Mouse (Mus musculus) adrenal gland, postnatal 0 days (tissue): Measurements from ENCODE around the gene Olfr1290. TPM values are rescaled to one million over a fixed set of nuclear protein-coding genes. Genes with fewer than 3 reads are reported as not detected.

ENCODE experiments used
- polyA plus RNA-seq: library from polyadenylated mRNA; unstranded; fragments of >200 nt; fragmentation: Nextera tagmentation; extraction: Ambion mirVana; gene quantifications from 2 replicates; pipeline ENCODE4 v1.2.1, GENCODE M21; 2015

Olfr1290 gene
- polyA plus RNA-seq: not detected in 2 replicates

DNA sequence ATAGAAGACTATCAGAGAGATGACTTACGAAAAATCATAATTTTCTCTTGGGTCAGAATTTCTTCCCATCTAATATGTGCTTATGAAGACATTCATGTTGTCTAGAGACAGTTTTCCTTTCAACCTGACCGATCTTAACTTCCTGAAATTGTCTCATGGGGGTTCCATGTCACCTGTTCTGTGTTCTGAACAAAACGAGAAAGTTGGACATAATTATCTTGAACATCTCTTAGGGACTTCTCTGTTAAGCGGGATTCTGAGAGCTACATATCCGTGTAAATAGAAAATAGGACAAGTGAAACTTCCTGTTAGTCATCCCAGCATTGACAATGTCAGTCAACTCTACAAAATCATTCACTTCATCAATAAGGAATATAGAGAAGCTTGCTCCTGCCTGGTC, at the start of gene Olfr1290:
Olfr1290 (minus strand) TSS at position 101 of the 400 bp plus-strand sequence.

DNA sequence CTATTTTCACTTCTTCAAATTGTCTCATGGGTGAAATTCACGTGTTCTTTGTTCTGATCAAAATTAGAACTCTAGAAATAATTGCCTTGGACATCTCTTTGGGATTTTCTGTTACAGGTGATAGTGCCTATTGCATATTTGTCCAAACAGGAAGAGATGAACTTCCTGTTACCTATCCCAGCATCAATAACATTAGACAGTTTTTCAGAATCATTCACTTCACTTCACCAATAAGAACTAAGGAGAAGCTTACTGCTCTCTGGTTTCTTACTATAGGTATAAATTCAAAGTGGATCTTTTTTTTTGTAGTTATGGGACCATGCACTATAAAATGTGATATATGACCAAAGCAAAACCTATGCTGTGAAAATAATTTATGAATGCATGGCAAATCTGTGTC, 46.6 kb upstream of the Olfr1290 start, which contains the start of gene Olfr1294:
Olfr1294 (minus strand) TSS at position 101 of the 400 bp plus-strand sequence.

GRCm38 (mm10) chr2:111524903-111525302, 31.3 kb upstream of the Olfr1290 start, which contains the start of gene Olfr1293-ps:
Gene Olfr1293-ps, plus strand, starts transcription at chr2:111525203.

DNA sequence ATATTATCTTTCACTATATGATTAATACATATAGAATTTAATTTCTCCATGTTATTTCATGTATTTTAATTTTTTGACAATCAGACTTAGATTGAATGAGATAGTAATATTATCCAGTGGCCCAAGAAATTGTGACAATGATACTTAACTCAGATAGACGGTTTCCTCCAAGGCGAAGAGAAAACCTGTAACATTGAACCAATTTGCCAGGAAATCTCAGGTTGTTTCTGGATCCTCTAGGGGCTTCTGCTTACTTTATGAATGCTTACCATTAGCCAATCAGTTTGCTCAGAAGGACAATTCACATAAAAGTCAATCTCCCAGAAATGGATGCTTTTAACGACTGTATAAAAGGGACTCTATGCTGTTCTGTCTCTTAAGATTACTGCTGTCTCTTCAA, 3.3 kb upstream of the Olfr1290 start, which contains the start of gene Olfr1291-ps1:
Olfr1291-ps1 (plus strand) TSS at position 301 of the 400 bp plus-strand sequence.

DNA sequence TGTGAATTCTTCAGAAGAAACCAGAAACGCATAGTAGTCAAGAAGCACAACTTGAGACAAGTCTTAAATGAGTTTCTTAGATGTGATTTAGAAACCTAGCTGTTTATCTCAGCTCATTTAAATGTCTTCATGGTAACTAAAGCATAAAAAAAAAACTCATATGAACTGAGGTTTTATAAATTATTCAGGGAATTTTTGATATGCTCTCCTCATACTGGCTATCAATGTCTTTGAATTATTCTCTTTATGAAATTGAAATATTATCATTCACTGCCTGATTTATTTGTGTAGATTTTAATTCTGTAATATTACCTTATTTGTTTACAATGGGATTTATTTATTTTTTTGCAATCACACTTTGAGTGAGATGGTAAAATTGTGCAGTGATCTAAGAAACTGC, 13.1 kb downstream of the Olfr1290 start, which contains the start of gene Olfr1289:
Olfr1289 (plus strand) TSS at position 301 of the 400 bp plus-strand sequence.

GRCm38 (mm10) chr2:111473801-111474200, 19.8 kb downstream of the Olfr1290 start, which contains the start of gene Olfr1288:
Gene Olfr1288, plus strand, starts transcription at chr2:111474101.

DNA sequence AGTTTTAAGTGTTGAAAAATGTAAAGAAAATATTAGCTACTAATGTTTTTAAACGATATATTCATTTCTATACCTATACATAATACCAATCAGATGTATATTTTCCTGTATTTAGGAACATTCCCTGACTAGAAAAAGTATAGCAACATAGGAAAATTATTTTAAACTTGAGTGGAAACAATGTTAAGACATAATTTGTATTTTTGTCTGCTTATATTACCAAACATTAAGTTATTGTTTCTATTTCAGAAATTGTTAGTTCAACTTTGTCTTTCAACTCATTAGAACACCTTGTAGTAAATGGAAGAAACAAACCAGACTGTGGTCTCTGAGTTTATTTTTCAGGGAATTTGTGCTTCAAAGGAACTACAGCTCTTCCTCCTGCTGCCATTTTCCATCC, 44.8 kb downstream of the Olfr1290 start, which contains the start of gene Olfr1287:
Olfr1287 (plus strand) TSS at position 301 of the 400 bp plus-strand sequence.

Other genes starting within 250 kb of the Olfr1290 start
- not detected in 2 replicates for gene Olfr1276, start 239.3 kb downstream of the Olfr1290 start, polyA plus RNA-seq
- not detected in 2 replicates for gene Olfr1277, start 219.7 kb downstream of the Olfr1290 start, polyA plus RNA-seq
- not detected in 2 replicates for gene Olfr1278, start 203.7 kb downstream of the Olfr1290 start, polyA plus RNA-seq
- not detected in 2 replicates for gene Olfr1279, start 193.2 kb downstream of the Olfr1290 start, polyA plus RNA-seq
- gene Olfr1280, start 179.8 kb downstream of the Olfr1290 start, polyA plus RNA-seq: not detected in 2 replicates
- gene Olfr1281, start 167.3 kb downstream of the Olfr1290 start, polyA plus RNA-seq: not detected in 2 replicates
- not detected in 2 replicates for gene Olfr1282, start 157.8 kb downstream of the Olfr1290 start, polyA plus RNA-seq
- gene Olfr1283, start 127.0 kb downstream of the Olfr1290 start, polyA plus RNA-seq: not detected in 2 replicates
- gene Olfr1284, start 118.3 kb downstream of the Olfr1290 start, polyA plus RNA-seq: not detected in 2 replicates
- not detected in 2 replicates for gene Olfr1286, start 70.7 kb downstream of the Olfr1290 start, polyA plus RNA-seq
- gene Olfr1287, start 44.7 kb downstream of the Olfr1290 start, polyA plus RNA-seq: not detected in 2 replicates
- not detected in 2 replicates for gene Olfr1288, start 19.7 kb downstream of the Olfr1290 start, polyA plus RNA-seq
- not detected in 2 replicates for gene Olfr1289, start 13.0 kb downstream of the Olfr1290 start, polyA plus RNA-seq
- gene Olfr1291-ps1, start 3.4 kb upstream of the Olfr1290 start, polyA plus RNA-seq: not detected in 2 replicates
- not detected in 2 replicates for gene Olfr1293-ps, start 31.4 kb upstream of the Olfr1290 start, polyA plus RNA-seq
- gene Olfr1294, start 46.5 kb upstream of the Olfr1290 start, polyA plus RNA-seq: not detected in 2 replicates
- not detected in 2 replicates for gene Olfr1295, start 75.9 kb upstream of the Olfr1290 start, polyA plus RNA-seq
- gene Olfr1297, start 132.7 kb upstream of the Olfr1290 start, polyA plus RNA-seq: not detected in 2 replicates
- gene Olfr1298, start 155.4 kb upstream of the Olfr1290 start, polyA plus RNA-seq: not detected in 2 replicates
- gene Olfr1299, start 167.6 kb upstream of the Olfr1290 start, polyA plus RNA-seq: not detected in 2 replicates